Mouse (Mus musculus): Measurements from ENCODE around the gene Srebf1. TPM values are rescaled to one million over a fixed set of nuclear protein-coding genes. Genes with fewer than 3 reads are reported as not detected.
A peak's percentile ranks its signal among the peaks of the same experiment; 100 is the strongest.

Gene Srebf1
- polyA plus RNA-seq, 1 experiment from 2014 or later: 39.7 TPM

- H3K4me1 ChIP-seq (replicated peaks): peaks cover 55% of the 10 kb centered on the region
- H3K27ac ChIP-seq (ENCODE audit: poor library complexity, severe bottlenecking): peak overlapping the region; percentile 88
- H3K4me3 ChIP-seq: peak overlapping the region; percentile 67
- ATAC-seq (ENCODE audit: insufficient number of reproducible peaks, low FRiP score): peak; percentile 83
- H3K9ac ChIP-seq: peak overlapping the region; percentile 82
- H3K4me2 ChIP-seq: peak overlapping the region; percentile 86
- WGBS: under 1% methylated on average over 46 of the region's 46 CpGs
- no peaks in the 10 kb centered on the region for H3K27me3 ChIP-seq (replicated peaks)
- H3K9me3 ChIP-seq (replicated peaks): no peaks in the 10 kb centered on the region
- peaks cover 16% of the 10 kb centered on the region for H3K36me3 ChIP-seq
Measured at GRCm38 (mm10) chr11:60220291-60220804, 2.0 kb downstream of the Srebf1 start.

DNA sequence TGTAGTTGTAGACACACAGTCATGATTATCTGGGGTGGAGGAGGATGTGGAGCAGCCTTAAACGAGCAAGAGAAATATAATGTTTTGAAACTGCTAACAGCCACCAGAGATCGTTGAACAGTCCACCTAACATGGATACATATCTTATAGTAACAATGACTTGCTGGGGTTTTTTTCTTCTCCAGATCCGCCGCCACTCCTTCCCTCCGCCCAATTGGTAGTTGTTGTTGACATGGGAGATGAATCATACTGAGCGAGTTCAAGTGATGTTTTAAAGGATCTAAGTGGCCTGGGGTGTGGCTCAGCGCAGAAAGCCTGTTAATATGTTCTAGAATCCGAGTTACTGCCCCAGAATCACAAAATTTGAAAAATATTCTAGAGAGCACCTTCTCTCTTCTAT, 2.8 kb downstream of the Srebf1 start:
- no peaks in the 10 kb centered on the region for H3K27me3 ChIP-seq (replicated peaks)
- ATAC-seq (ENCODE audit: insufficient number of reproducible peaks, low FRiP score): no peak
- peaks cover 55% of the 10 kb centered on the region for H3K4me1 ChIP-seq (replicated peaks)
- peak overlapping the region; percentile 82 for H3K9ac ChIP-seq
- peak overlapping the region; percentile 86 for H3K4me2 ChIP-seq
- WGBS: 25% methylated on average over 8 of the region's 8 CpGs
- H3K9me3 ChIP-seq (replicated peaks): no peaks in the 10 kb centered on the region
- peaks cover 16% of the 10 kb centered on the region for H3K36me3 ChIP-seq
- H3K4me3 ChIP-seq: peak overlapping the region; percentile 67
- H3K27ac ChIP-seq (ENCODE audit: poor library complexity, severe bottlenecking): peak overlapping the region; percentile 88

GRCm38 (mm10) chr11:60217467-60217866, 4.9 kb downstream of the Srebf1 start:
- H3K27ac ChIP-seq (ENCODE audit: poor library complexity, severe bottlenecking): no peak overlapping the region
- peaks cover 16% of the 10 kb centered on the region for H3K36me3 ChIP-seq
- no peak overlapping the region for H3K4me2 ChIP-seq
- no peak for ATAC-seq (ENCODE audit: insufficient number of reproducible peaks, low FRiP score)
- peaks cover 54% of the 10 kb centered on the region for H3K4me1 ChIP-seq (replicated peaks)
- H3K9me3 ChIP-seq (replicated peaks): no peaks in the 10 kb centered on the region
- WGBS: 63% methylated on average over 7 of the region's 7 CpGs
- H3K4me3 ChIP-seq: no peak overlapping the region
- no peak overlapping the region; the same call in 1 of the 2 replicates for H3K9ac ChIP-seq
- no peaks in the 10 kb centered on the region for H3K27me3 ChIP-seq (replicated peaks)

- H3K4me1 ChIP-seq (replicated peaks): peaks cover 60% of the 10 kb centered on the region
- H3K27me3 ChIP-seq (replicated peaks): no peaks in the 10 kb centered on the region
- H3K9ac ChIP-seq: no peak overlapping the region
- no peaks in the 10 kb centered on the region for H3K9me3 ChIP-seq (replicated peaks)
- H3K27ac ChIP-seq (ENCODE audit: poor library complexity, severe bottlenecking): no peak overlapping the region
- WGBS: 91% methylated on average over 1 of the region's 1 CpGs
- ATAC-seq (ENCODE audit: insufficient number of reproducible peaks, low FRiP score): no peak
- H3K4me3 ChIP-seq: no peak overlapping the region
- H3K36me3 ChIP-seq: peaks cover 16% of the 10 kb centered on the region
- no peak overlapping the region for H3K4me2 ChIP-seq
Measured at GRCm38 (mm10) chr11:60216671-60217070, 5.7 kb downstream of the Srebf1 start.

GRCm38 (mm10) chr11:60213266-60213665, 9.1 kb downstream of the Srebf1 start:
- H3K4me1 ChIP-seq (replicated peaks): peaks cover 69% of the 10 kb centered on the region
- H3K4me2 ChIP-seq: no peak overlapping the region
- 74% methylated on average over 6 of the region's 6 CpGs for WGBS

GRCm38 (mm10) chr11:60211761-60212160, 10.6 kb downstream of the Srebf1 start:
- WGBS: 73% methylated on average over 12 of the region's 12 CpGs
- Histone ChIP-seq H3K36me3 (peaks cover 6% of the 10 kb centered on the region), H3K9ac (no peak overlapping the region; the same call in 1 of the 2 replicates)

More at GRCm38 (mm10) chr11:60213266-60213665, 9.1 kb downstream of the Srebf1 start:
- H3K36me3 ChIP-seq: peaks cover 10% of the 10 kb centered on the region
- ATAC-seq (ENCODE audit: insufficient number of reproducible peaks, low FRiP score): no peak
- H3K9me3 ChIP-seq (replicated peaks): no peaks in the 10 kb centered on the region
- no peak overlapping the region for H3K27ac ChIP-seq (ENCODE audit: poor library complexity, severe bottlenecking)
- no peaks in the 10 kb centered on the region for H3K27me3 ChIP-seq (replicated peaks)
- H3K9ac ChIP-seq: no peak overlapping the region
- no peak overlapping the region for H3K4me3 ChIP-seq

DNA sequence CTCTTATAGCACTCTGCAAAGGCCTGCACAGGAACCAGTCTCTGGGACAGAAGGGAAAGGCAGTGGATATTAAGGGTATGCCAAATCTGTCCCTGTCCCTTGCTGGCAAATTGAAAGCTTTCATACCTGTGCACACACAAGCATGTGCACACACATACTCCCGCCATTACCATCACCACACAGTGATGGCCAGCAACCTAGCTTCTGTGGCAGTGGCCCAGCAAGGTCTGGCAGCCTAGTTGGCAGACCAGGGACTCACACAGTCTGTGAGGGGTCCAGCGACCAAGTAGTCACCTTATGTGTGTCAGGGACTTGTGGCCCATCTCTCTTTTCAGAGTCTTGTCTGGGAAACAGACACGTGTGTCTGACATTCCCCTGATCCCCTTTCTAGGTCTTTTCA, 11.2 kb downstream of the Srebf1 start:
- no peak for ATAC-seq (ENCODE audit: insufficient number of reproducible peaks, low FRiP score)

More at GRCm38 (mm10) chr11:60211761-60212160, 10.6 kb downstream of the Srebf1 start:
- Histone ChIP-seq H3K4me1 (replicated peaks) (peaks cover 69% of the 10 kb centered on the region), H3K27ac (ENCODE audit: poor library complexity, severe bottlenecking) (no peak overlapping the region), H3K4me3 (no peak overlapping the region), H3K4me2 (no peak overlapping the region), H3K27me3 (replicated peaks) (no peaks in the 10 kb centered on the region), H3K9me3 (replicated peaks) (no peaks in the 10 kb centered on the region)
- no peak for ATAC-seq (ENCODE audit: insufficient number of reproducible peaks, low FRiP score)

DNA sequence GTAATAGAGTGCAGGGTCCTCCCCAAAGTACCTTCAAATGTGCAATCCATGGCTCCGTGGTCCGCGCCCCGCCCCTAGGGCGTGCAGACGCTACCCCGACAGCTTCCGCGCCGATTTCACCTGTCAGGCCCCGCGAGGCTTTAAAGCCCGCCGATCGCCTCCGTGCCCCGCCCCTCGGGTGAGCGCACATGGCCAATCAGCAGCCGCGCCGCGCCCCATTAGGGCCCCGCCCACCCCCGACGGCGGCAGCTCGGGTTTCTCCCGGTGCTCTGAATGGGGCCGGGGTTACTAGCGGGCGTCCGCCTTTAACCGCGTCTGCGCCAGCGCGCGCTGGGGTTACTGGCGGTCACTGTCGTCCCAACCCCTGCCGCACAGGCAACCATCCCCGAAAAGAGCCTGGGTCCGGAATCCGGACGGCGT, 12.1 kb downstream of the Srebf1 start:
- H3K27ac ChIP-seq (ENCODE audit: poor library complexity, severe bottlenecking): peak overlapping the region; percentile 90
- H3K4me3 ChIP-seq: peak overlapping the region; percentile 56
- H3K36me3 ChIP-seq: peaks cover 21% of the 10 kb centered on the region
- peak overlapping the region; percentile 75 for H3K9ac ChIP-seq
- no peaks in the 10 kb centered on the region for H3K27me3 ChIP-seq (replicated peaks)
- H3K4me1 ChIP-seq (replicated peaks): peaks cover 82% of the 10 kb centered on the region
- peak overlapping the region; percentile 92 for H3K4me2 ChIP-seq
- ATAC-seq (ENCODE audit: insufficient number of reproducible peaks, low FRiP score): peak; percentile 93
- H3K9me3 ChIP-seq (replicated peaks): no peaks in the 10 kb centered on the region
- under 1% methylated on average over 47 of the region's 47 CpGs for WGBS

More for the DNA sequence above, 11.2 kb downstream of the Srebf1 start:
- peaks cover 74% of the 10 kb centered on the region for H3K4me1 ChIP-seq (replicated peaks)
- no peaks in the 10 kb centered on the region for H3K27me3 ChIP-seq (replicated peaks)
- H3K9me3 ChIP-seq (replicated peaks): no peaks in the 10 kb centered on the region
- WGBS: 56% methylated on average over 3 of the region's 3 CpGs
- H3K4me3 ChIP-seq: no peak overlapping the region
- peak overlapping the region; percentile 59 for H3K9ac ChIP-seq
- H3K4me2 ChIP-seq: peak overlapping the region; percentile 92
- H3K36me3 ChIP-seq: peaks cover 12% of the 10 kb centered on the region
- H3K27ac ChIP-seq (ENCODE audit: poor library complexity, severe bottlenecking): 0 out of 2 replicates have a peak overlapping the region, but pooled peaks have one; percentile 71

DNA sequence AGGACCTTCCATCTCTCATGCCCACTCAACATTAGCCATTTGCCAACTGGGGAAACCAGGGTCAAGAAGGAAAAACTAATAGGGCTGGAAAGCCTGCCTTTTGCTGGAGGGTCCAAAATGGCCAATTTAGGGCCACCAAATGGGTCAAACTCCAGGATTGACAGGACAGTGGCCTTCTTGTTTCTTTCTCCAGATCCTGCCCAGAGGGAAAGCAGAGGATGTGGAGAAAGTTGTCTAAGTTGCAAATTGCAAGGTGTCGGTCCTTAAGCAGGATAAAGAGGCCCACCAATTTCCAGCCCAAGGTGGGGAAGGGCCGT, 12.5 kb downstream of the Srebf1 start:
- no peaks in the 10 kb centered on the region for H3K9me3 ChIP-seq (replicated peaks)
- peaks cover 25% of the 10 kb centered on the region for H3K36me3 ChIP-seq
- 4% methylated on average over 2 of the region's 2 CpGs for WGBS
- H3K4me3 ChIP-seq: peak overlapping the region; percentile 56
- no peak for ATAC-seq (ENCODE audit: insufficient number of reproducible peaks, low FRiP score)
- peak overlapping the region; percentile 92 for H3K4me2 ChIP-seq
- peak overlapping the region; percentile 75 for H3K9ac ChIP-seq
- peaks cover 87% of the 10 kb centered on the region for H3K4me1 ChIP-seq (replicated peaks)
- H3K27ac ChIP-seq (ENCODE audit: poor library complexity, severe bottlenecking): peak overlapping the region; percentile 90
- no peaks in the 10 kb centered on the region for H3K27me3 ChIP-seq (replicated peaks)

DNA sequence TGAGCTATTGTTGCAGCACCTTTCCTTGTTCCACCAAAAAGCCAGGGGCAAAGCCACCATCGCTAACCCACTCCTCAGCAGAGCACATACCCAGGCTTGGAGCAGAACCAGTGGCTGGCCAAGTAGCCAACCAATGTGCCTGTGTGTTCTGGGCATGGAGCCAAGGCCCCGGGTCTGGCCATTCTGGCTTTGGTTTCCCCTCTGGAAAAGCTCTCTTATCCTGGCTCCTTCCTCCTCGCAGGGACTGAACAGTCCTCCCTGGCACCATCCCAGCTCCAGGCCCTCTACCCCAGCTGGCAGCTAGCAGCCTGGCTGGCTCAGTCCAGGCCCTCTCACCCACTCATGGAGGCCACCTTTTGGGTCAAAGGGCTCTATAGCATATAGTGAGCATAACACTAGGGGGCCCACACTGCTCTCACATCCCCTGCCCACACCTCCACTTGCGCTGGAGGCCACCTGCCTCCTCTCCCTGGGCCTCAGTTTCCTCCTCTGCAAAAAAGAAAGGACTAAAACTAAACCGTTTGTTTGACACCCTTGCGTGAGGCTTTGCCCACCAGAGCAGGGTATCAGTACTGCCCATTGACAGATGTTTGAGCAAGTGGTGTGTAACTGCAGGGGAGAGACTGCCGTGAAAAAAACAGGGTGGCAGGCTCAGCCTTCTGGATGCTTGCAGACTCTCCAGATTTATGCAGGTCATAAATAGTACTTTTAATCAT, 13.0 kb downstream of the Srebf1 start:
- Histone ChIP-seq H3K4me3 (peak overlapping the region; percentile 56), H3K36me3 (peaks cover 30% of the 10 kb centered on the region), H3K4me2 (peak overlapping the region; percentile 92), H3K4me1 (replicated peaks) (peaks cover 87% of the 10 kb centered on the region), H3K9me3 (replicated peaks) (no peaks in the 10 kb centered on the region), H3K9ac (peak overlapping the region; percentile 75), H3K27me3 (replicated peaks) (no peaks in the 10 kb centered on the region), H3K27ac (ENCODE audit: poor library complexity, severe bottlenecking) (peak overlapping the region; percentile 90)
- ATAC-seq (ENCODE audit: insufficient number of reproducible peaks, low FRiP score): peak; percentile 23; the same call in 1 of the 2 replicates
- 47% methylated on average over 7 of the region's 7 CpGs for WGBS

- Histone ChIP-seq H3K4me1 (replicated peaks) (peaks cover 87% of the 10 kb centered on the region), H3K36me3 (peaks cover 37% of the 10 kb centered on the region), H3K27me3 (replicated peaks) (no peaks in the 10 kb centered on the region), H3K9me3 (replicated peaks) (no peaks in the 10 kb centered on the region), H3K9ac (peak overlapping the region; percentile 75), H3K4me3 (peak overlapping the region; percentile 56), H3K4me2 (peak overlapping the region; percentile 92), H3K27ac (ENCODE audit: poor library complexity, severe bottlenecking) (peak overlapping the region; percentile 90)
- no peak for ATAC-seq (ENCODE audit: insufficient number of reproducible peaks, low FRiP score)
- WGBS: 47% methylated on average over 4 of the region's 4 CpGs
Measured at GRCm38 (mm10) chr11:60208712-60209111, 13.7 kb downstream of the Srebf1 start.

All from heart, embryonic 12.5 days (tissue).